Mouse (Mus musculus): ENCODE data around the gene Krt77. TPM values are rescaled to one million over a fixed set of nuclear protein-coding genes. Genes with fewer than 3 reads are reported as not detected.

The Krt77 gene
- polyA plus RNA-seq, 1 experiment from 2014 or later: 0.06 TPM

GRCm38 (mm10) chr15:101859735-101860170, 9.8 kb downstream of the Krt77 start:
- Histone ChIP-seq H3K4me3 (peak overlapping the region; percentile 62), H3K4me1 (peaks cover 26% of the 10 kb centered on the region), H3K27ac (replicated peaks) (peak overlapping the region; percentile 55), H3K27me3 (replicated peaks; ENCODE audit: low read depth, poor library complexity, severe bottlenecking) (peaks cover 70% of the 10 kb centered on the region), H3K36me3 (replicated peaks) (no peaks in the 10 kb centered on the region), H3K9me3 (no peaks in the 10 kb centered on the region)
- DNase-seq (ENCODE audit: low spot score): peak; percentile 73
- WGBS: under 1% methylated on average over 33 of the region's 33 CpGs

GRCm38 (mm10) chr15:101858673-101859425, 10.7 kb downstream of the Krt77 start:
- peak; percentile 15 for DNase-seq (ENCODE audit: low spot score)
- Histone ChIP-seq H3K27me3 (replicated peaks; ENCODE audit: low read depth, poor library complexity, severe bottlenecking) (peaks cover 79% of the 10 kb centered on the region), H3K36me3 (replicated peaks) (no peaks in the 10 kb centered on the region), H3K9me3 (no peaks in the 10 kb centered on the region), H3K4me3 (peak overlapping the region; percentile 62), H3K27ac (replicated peaks) (no peak overlapping the region), H3K4me1 (peaks cover 35% of the 10 kb centered on the region)
- WGBS: 5% methylated on average over 11 of the region's 11 CpGs

- Histone ChIP-seq H3K27ac (replicated peaks) (no peak overlapping the region), H3K4me1 (peaks cover 37% of the 10 kb centered on the region), H3K36me3 (replicated peaks) (no peaks in the 10 kb centered on the region), H3K4me3 (no peak overlapping the region), H3K9me3 (no peaks in the 10 kb centered on the region), H3K27me3 (replicated peaks; ENCODE audit: low read depth, poor library complexity, severe bottlenecking) (peaks cover 92% of the 10 kb centered on the region)
- 60% methylated on average over 5 of the region's 5 CpGs for WGBS
- DNase-seq (ENCODE audit: low spot score): no peak
Measured at GRCm38 (mm10) chr15:101856696-101857095, 12.8 kb downstream of the Krt77 start.

GRCm38 (mm10) chr15:101855732-101856131, 13.8 kb downstream of the Krt77 start:
- H3K27me3 ChIP-seq (replicated peaks; ENCODE audit: low read depth, poor library complexity, severe bottlenecking): peaks cover 84% of the 10 kb centered on the region
- no peaks in the 10 kb centered on the region for H3K9me3 ChIP-seq
- no peaks in the 10 kb centered on the region for H3K36me3 ChIP-seq (replicated peaks)
- WGBS: 74% methylated on average over 3 of the region's 3 CpGs
- no peak for DNase-seq (ENCODE audit: low spot score)
- no peak overlapping the region for H3K4me3 ChIP-seq
- H3K4me1 ChIP-seq: peaks cover 36% of the 10 kb centered on the region
- H3K27ac ChIP-seq (replicated peaks): no peak overlapping the region

- no peak for DNase-seq (ENCODE audit: low spot score)
- 11% methylated on average over 5 of the region's 5 CpGs for WGBS
- Histone ChIP-seq H3K4me1 (peaks cover 22% of the 10 kb centered on the region), H3K27me3 (replicated peaks; ENCODE audit: low read depth, poor library complexity, severe bottlenecking) (peaks cover 76% of the 10 kb centered on the region), H3K36me3 (replicated peaks) (no peaks in the 10 kb centered on the region), H3K9me3 (no peaks in the 10 kb centered on the region), H3K27ac (replicated peaks) (peak overlapping the region; percentile 10; the same call in 1 of the 2 replicates), H3K4me3 (no peak overlapping the region)
Measured at GRCm38 (mm10) chr15:101854294-101854693, 15.2 kb downstream of the Krt77 start.

- 45% methylated on average over 5 of the region's 5 CpGs for WGBS
- no peaks in the 10 kb centered on the region for H3K36me3 ChIP-seq (replicated peaks)
- no peak overlapping the region for H3K4me3 ChIP-seq
- no peak for DNase-seq (ENCODE audit: low spot score)
- peaks cover 15% of the 10 kb centered on the region; the same call in 1 of the 2 replicates for H3K4me1 ChIP-seq
- H3K27ac ChIP-seq (replicated peaks): no peak overlapping the region
- H3K9me3 ChIP-seq: no peaks in the 10 kb centered on the region
- peaks cover 69% of the 10 kb centered on the region for H3K27me3 ChIP-seq (replicated peaks; ENCODE audit: low read depth, poor library complexity, severe bottlenecking)
Measured at GRCm38 (mm10) chr15:101852571-101852970, 16.9 kb downstream of the Krt77 start.

GRCm38 (mm10) chr15:101850694-101851093, 18.8 kb downstream of the Krt77 start, which contains the start of gene Krt1:
TSS of gene Krt1 (minus strand) at chr15:101850794.
- 88% methylated on average over 6 of the region's 6 CpGs for WGBS
- H3K27me3 ChIP-seq (replicated peaks; ENCODE audit: low read depth, poor library complexity, severe bottlenecking): peaks cover 69% of the 10 kb centered on the region
- no peak within 1 kb of the TSS for H3K4me3 ChIP-seq

GRCm38 (mm10) chr15:101845971-101846403, 23.5 kb downstream of the Krt77 start:
- WGBS: 1% methylated on average over 37 of the region's 37 CpGs
- H3K27ac ChIP-seq (replicated peaks): peak overlapping the region; percentile 82

More at GRCm38 (mm10) chr15:101850694-101851093, 18.8 kb downstream of the Krt77 start, which contains the start of gene Krt1:
- no peak within 1 kb of the TSS for H3K27ac ChIP-seq (replicated peaks)
- H3K36me3 ChIP-seq (replicated peaks): no peaks in the 10 kb centered on the region
- no peak for DNase-seq (ENCODE audit: low spot score)
- peaks cover 22% of the 10 kb centered on the region for H3K4me1 ChIP-seq
- H3K9me3 ChIP-seq: no peaks in the 10 kb centered on the region

GRCm38 (mm10) chr15:101843192-101843591, 26.3 kb downstream of the Krt77 start:
- Histone ChIP-seq H3K4me3 (no peak overlapping the region), H3K27me3 (replicated peaks; ENCODE audit: low read depth, poor library complexity, severe bottlenecking) (peaks cover 50% of the 10 kb centered on the region), H3K27ac (replicated peaks) (no peak overlapping the region), H3K36me3 (replicated peaks) (no peaks in the 10 kb centered on the region), H3K4me1 (peaks cover 14% of the 10 kb centered on the region), H3K9me3 (no peaks in the 10 kb centered on the region)
- 70% methylated on average over 9 of the region's 9 CpGs for WGBS
- DNase-seq (ENCODE audit: low spot score): no peak

More at GRCm38 (mm10) chr15:101845971-101846403, 23.5 kb downstream of the Krt77 start:
- Histone ChIP-seq H3K27me3 (replicated peaks; ENCODE audit: low read depth, poor library complexity, severe bottlenecking) (peaks cover 58% of the 10 kb centered on the region), H3K4me3 (peak overlapping the region; percentile 69), H3K36me3 (replicated peaks) (no peaks in the 10 kb centered on the region), H3K4me1 (peaks cover 14% of the 10 kb centered on the region), H3K9me3 (no peaks in the 10 kb centered on the region)
- DNase-seq (ENCODE audit: low spot score): peak; percentile 72

GRCm38 (mm10) chr15:101834784-101835328, 34.6 kb downstream of the Krt77 start:
- Histone ChIP-seq H3K27ac (replicated peaks) (no peak overlapping the region), H3K36me3 (replicated peaks) (no peaks in the 10 kb centered on the region), H3K4me3 (no peak overlapping the region), H3K27me3 (replicated peaks; ENCODE audit: low read depth, poor library complexity, severe bottlenecking) (0 out of 2 replicates have a peak, but pooled peaks cover 8% of the 10 kb centered on the region), H3K9me3 (no peaks in the 10 kb centered on the region), H3K4me1 (peaks cover 5% of the 10 kb centered on the region; the same call in 1 of the 2 replicates)
- DNase-seq (ENCODE audit: low spot score): no peak
- 72% methylated on average over 5 of the region's 5 CpGs for WGBS

GRCm38 (mm10) chr15:101833131-101833530, 36.4 kb downstream of the Krt77 start:
- 36% methylated on average over 6 of the region's 6 CpGs for WGBS
- Histone ChIP-seq H3K27ac (replicated peaks) (no peak overlapping the region), H3K9me3 (no peaks in the 10 kb centered on the region), H3K27me3 (replicated peaks; ENCODE audit: low read depth, poor library complexity, severe bottlenecking) (0 out of 2 replicates have a peak, but pooled peaks cover 3% of the 10 kb centered on the region), H3K36me3 (replicated peaks) (no peaks in the 10 kb centered on the region), H3K4me1 (peaks cover 5% of the 10 kb centered on the region; the same call in 1 of the 2 replicates), H3K4me3 (no peak overlapping the region)
- DNase-seq (ENCODE audit: low spot score): no peak

GRCm38 (mm10) chr15:101829441-101829840, 40.1 kb downstream of the Krt77 start:
- Histone ChIP-seq H3K4me3 (no peak overlapping the region), H3K4me1 (peaks cover 5% of the 10 kb centered on the region; the same call in 1 of the 2 replicates), H3K36me3 (replicated peaks) (no peaks in the 10 kb centered on the region), H3K9me3 (no peaks in the 10 kb centered on the region), H3K27ac (replicated peaks) (no peak overlapping the region), H3K27me3 (replicated peaks; ENCODE audit: low read depth, poor library complexity, severe bottlenecking) (no peaks in the 10 kb centered on the region)
- no peak for DNase-seq (ENCODE audit: low spot score)
- WGBS: 80% methylated on average over 5 of the region's 5 CpGs

Data from embryonic facial prominence, embryonic 10.5 days (tissue).